Mouse (Mus musculus): ENCODE measurements around the gene Atp5d. TPM values are rescaled to one million over a fixed set of nuclear protein-coding genes. Genes with fewer than 3 reads are reported as not detected.

The Atp5d gene
- polyA plus RNA-seq, 1 experiment: 372 TPM

DNA sequence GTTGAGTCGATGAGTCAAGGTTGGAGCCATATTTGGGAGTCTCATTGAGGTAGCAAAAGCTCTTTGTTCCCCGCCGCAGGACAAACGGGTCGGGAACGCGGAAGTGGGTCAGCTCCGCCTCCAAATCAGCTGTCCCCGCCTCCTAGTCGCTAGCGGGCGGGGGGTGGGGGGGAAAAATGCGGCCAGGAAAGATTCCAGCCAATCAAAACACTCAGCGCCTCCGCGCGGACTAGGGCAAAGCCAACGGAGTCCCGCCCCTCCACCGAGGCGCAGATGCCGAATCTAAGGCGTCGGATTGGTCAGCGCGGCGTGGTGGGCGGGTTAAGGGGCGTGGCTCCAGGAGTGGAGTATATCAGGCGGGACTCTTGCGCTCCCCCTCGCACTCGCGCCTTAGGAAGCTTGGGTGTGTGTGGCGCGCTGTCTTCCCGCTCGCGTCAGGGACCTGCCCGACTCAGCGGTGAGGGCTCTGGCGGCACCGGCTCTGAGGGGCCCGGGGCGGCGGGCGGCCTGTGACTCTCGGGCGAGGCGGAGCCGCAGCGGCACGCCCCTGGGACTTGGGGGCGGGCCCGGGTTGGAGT lies 29.1 kb downstream of the Atp5d start:
- DNase-seq (ENCODE audit: low spot score): peak; percentile 97

DNA sequence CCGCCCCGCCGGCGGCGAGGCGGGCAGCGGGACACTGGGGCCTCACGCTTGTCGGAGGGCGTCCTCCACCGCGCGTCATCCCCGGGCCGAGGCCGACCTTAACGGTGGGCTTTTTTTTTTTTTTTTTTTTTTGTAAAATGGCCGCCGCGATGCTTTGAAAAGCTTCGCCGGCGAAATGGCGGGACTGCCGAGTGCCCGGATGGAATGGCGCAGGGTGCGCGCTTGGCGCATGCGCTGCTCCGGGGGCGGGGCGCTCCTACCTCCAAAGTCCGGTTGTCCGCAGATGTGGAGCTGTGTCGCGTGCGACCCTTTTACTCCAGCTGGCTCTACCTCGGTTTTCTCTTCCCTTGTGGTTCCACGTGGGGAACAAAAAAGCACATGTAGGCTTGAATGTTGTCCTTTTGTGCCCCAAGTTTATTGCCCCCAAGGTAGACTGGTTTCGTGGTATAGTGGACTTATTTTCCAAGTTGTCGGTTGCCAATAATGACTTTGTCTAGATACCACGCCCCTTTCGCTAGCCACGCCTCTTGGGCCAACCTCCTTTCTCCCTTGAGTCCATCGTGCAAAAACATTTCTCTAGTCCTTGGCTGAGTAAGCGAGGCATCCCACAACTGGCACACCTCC lies 29.7 kb downstream of the Atp5d start:
- peak; percentile 90 for DNase-seq (ENCODE audit: low spot score)

DNA sequence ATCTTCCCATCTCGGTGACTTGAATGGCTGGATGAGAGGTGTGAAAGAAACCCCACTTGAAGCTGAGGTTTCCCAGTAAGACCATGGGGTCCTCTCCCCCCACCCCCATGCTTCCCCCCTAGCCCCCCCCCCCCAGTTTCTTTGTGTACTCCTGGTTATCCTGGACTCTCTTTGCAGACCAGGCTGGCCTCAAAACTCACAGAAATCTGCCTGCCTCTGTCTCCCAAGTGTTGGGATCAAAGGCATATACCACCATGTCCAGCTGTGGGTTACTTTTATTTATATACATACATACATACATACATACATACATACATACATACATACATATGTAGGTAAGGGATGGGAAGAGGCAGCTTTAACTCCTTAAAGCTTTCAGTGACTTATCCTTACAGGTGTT lies 30.6 kb downstream of the Atp5d start:
- DNase-seq (ENCODE audit: low spot score): no peak

DNA sequence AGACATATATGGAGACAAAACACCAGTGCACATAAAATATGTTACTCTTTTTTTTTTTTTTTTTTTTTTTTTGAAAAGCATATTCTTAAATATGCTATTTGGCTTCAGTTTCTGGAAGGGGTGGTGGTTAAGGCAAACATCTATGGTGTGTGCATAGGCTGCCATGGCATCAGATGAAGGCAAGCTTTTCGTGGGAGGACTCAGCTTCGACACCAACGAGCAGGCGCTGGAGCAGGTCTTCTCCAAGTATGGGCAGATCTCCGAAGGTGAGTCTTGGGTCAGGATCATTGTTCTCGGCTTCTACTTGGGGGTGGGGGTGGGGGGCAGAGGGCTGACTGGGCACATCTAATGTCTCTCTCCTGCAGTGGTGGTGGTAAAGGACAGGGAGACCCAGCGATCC lies 31.2 kb downstream of the Atp5d start:
- no peak for DNase-seq (ENCODE audit: low spot score)

DNA sequence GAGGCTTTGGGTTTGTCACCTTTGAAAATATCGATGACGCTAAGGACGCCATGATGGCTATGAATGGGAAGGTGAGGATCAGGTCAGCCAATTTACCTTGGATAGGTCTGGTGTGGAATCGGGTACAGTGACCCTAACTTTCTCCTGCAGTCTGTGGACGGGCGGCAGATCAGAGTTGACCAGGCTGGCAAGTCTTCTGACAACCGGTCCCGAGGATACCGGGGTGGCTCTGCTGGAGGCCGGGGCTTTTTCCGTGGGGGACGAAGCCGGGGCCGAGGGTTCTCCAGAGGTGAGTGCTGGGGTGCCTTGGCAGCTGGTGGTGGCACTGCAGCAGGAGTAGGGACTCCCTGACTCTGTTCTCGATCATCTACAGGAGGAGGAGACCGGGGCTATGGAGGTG lies 31.6 kb downstream of the Atp5d start:
- DNase-seq (ENCODE audit: low spot score): no peak

DNA sequence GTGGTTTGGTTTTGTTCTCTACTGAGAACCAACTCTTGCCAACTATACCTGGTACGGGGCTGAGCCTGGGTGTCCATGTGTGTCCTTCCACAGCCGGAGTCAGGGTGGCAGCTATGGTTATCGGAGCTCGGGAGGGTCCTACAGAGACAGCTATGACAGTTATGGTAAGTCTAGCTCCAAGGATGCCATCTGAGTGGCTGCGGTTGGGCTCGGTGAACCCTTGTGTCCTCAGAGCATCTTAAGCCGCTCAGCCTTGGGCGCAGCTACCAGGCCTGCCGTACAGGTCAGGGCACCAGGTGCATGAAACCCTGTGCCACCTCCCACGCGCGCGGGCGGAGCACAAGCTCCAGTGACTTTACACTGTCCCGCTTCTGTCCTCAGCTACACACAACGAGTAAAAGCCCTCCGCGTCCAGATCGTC lies 32.2 kb downstream of the Atp5d start:
- no peak for DNase-seq (ENCODE audit: low spot score)

GRCm38 (mm10) chr10:80171252-80171651 lies 32.8 kb downstream of the Atp5d start:
- DNase-seq (ENCODE audit: low spot score): no peak

DNA sequence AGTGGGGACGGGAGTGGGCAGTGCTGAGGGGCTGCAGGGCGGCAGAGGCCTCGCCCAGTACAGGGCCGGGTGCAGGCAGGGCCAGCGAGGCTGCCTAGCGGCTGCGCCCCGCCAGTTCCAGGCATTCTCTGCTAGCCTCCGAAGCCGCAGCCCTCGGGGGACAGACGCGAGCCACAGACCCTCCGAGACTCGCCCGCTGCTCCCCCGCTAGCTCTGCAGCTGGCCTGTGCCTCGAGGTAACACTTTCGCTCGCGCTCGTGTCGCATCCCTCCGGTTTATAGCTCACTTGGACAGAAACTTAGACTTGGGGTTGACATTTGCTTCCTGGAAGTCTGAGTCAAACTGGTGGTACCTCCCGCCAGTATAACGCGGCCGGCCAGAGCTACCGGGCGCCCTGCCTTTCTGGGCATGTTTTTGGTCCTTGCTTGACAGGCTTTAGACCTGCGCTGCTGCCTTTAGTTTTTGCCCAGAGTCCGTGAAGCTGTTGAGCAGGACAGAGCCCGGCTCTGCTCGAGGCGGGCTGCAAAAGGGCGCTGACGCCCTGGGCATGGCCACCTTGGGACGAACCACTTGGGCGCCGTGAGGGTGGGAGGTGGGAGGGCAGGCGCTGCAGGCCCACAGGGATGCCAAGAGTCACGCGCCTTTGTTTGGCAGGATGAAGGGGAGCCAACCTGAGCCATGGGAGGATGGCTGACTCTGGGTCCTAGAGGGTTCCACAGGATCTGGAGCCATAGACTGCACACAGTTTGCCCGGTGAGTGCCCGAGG lies 33.5 kb downstream of the Atp5d start:
- DNase-seq (ENCODE audit: low spot score): no peak

DNA sequence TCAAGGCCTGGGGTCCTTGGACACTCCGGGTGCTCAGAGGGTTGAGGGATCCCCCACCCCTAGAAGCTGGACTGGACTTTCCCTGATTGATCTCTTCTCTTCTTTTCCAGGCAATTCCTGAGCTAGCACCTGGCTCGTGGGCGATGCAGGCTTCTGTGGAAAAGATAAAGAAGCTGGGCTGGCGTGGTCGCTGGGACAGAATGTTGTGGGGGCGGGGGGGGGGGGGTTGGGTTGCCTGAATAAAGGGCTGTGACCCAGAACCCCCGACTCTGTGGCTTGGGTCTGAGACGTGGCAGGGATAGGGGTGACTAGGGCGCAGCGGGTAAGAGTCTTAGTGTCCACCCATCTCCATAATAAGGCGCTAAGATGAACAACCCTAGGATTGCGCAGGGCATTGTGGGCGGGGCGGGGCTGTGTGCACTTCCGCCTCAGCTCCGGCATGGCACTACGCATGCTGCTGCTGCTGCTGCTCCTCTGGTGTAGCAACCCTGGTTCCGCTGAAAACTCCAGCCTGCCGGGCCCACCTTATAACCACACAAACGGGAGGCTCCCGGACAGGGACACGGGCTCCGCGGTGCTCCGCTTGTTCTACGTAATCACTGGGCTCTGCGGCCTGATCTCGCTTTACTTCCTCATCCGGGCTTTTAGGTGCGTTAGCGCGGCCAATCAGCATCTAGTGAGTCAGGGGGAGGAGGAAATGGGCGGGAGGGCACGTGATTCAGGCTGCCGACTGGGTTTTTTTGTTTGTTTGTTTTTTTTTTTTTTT lies 34.3 kb downstream of the Atp5d start, which contains the start of gene 1600002K03Rik:
TSS of gene 1600002K03Rik (plus strand) at position 418 of the 766 bp plus-strand sequence.
- peak; percentile 91 for DNase-seq (ENCODE audit: low spot score)

- DNase-seq (ENCODE audit: low spot score): no peak
These were observed 34.9 kb downstream of the Atp5d start for GRCm38 (mm10) chr10:80173358-80173757.

DNA sequence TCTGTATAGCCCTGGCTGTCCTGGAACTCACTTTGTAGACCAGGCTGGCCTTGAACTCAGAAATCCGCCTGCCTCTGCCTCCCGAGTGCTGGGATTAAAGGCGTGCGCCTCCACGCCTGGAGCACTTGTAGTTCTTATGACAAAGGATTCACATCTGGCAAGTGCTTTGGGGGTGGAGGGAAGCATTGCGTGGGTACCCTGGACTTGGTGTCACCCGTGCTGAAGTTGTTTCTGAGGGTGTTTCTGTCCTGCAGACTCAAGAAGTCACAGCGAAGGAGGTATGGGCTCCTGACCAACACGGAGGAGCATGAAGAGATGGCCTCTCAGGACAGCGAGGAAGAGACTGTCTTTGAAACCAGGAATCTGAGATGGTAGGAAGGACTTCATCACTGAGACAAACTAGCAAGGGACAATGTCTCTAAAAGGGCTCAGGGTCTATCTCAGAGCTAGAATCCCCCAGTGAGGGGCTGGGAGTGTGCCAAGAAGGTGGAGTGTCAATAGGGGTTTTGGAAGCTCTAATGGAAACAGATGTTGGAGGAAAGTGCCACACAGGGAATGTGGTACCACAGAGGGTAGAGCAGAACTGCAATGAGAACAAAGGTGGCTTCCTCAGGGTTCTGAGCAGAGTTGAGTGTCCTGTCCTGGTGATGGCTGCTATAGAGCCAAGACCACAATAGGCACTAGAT lies 35.7 kb downstream of the Atp5d start:
- no peak for DNase-seq (ENCODE audit: low spot score)

DNA sequence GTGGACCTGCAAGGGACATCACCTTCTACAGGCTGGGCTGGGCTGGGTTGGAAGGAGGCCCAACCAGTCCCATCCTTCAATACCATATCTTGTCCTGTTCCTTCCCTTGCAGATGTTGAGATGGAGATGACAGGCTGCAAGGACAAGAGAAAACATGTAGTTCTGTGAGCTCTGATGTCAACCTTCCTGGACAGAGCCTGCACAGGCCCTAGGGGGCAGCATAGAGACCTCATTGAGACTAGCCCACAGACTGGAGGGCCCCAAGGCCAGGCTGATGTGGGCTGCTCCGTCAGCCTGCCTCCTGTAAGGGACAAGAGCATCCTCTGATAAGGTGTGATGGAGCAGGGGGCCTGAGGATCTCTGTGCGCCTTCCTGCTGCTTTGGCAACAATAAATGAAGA lies 36.3 kb downstream of the Atp5d start:
- DNase-seq (ENCODE audit: low spot score): no peak

GRCm38 (mm10) chr10:80175536-80176269 lies 37.3 kb downstream of the Atp5d start:
- no peak for DNase-seq (ENCODE audit: low spot score)

DNA sequence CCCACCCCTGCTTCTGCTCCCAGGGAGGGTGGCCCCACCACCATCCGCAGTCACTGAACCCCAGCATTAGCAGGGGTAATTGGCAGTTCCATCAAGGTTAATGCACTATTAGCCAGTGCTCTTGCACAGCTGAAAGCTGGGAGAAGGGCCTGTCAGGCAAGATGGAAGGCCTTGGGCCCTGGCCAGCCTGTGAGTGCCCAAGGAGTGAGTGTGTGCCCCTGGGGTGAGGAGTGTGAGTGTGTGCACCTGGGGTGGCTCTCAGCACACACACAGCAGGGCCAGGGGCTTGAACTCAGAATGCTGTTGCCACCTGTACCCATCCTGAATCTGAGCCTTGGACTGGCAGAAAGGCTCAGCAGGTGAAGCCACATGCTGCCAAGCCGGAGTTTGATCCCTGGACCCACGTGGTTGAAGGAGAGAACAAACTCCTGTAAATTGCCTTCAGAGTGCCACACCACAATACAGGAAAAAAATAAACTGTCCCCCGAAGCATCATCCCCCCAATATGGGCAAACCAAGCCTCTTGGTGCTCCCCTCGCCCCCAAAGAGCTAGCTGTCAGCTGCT lies 37.9 kb downstream of the Atp5d start:
- no peak for DNase-seq (ENCODE audit: low spot score)

GRCm38 (mm10) chr10:80177441-80178279 lies 39.2 kb downstream of the Atp5d start:
- DNase-seq (ENCODE audit: low spot score): no peak

DNA sequence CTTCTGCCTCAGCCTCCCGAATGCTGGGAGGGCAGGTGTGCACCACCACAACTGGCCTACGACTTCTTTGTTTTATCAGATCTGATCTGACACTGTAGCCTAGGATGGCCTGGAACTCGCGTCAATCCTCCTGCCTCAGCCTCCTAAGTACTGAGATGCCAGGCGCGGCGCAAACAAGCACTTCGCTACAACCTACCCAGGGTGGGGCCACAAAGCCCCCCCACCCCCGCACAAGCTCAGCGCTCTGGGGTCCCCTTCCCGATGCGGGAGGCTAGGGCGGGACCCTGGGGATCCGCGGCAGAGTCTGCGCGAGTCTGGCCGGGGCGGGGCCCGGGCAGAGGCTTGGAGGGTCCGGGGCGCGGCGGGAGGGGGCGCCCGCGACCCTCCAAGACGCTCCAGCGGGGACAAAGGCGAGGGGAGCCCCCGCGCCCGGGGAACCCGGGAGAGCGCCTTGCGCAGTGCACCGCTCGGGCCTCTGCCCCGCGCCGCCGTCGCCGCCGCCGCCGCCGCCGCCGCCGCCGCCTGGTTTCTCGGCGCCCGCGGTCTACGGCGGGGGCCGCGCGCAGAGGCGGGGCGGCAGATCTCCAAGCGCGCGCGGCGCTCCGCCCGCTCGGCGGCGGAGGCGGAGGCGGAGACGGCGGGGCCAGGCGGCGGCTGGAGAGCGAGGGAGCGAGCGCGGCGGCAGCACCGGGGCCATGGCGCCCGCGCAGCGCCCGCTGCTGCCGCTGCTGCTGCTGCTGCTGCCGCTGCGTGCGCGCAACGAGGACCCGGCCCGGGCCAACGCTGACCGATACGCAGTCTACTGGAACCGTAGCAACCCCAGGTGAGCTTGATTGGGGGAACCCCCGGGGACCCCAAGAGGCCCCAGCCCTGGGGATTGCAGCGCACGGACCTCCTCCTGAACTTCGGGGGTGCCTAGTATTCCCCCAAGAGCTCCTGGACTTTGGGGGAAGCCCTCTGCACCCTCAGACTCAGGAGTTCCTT lies 40.9 kb downstream of the Atp5d start, which contains the start of gene Efna2:
TSS of gene Efna2 (plus strand) at position 415 of the 984 bp plus-strand sequence.
- DNase-seq (ENCODE audit: low spot score): no peak

GRCm38 (mm10) chr10:80180288-80180687 lies 41.9 kb downstream of the Atp5d start:
- no peak for DNase-seq (ENCODE audit: low spot score)

- DNase-seq (ENCODE audit: low spot score): no peak
These were observed 42.4 kb downstream of the Atp5d start for GRCm38 (mm10) chr10:80180823-80181222.
